Mouse (Mus musculus) Patski (cell line): Measurements from ENCODE around the gene Rabgap1. TPM values are rescaled to one million over a fixed set of nuclear protein-coding genes. Genes with fewer than 3 reads are reported as not detected.
A peak's percentile ranks its signal among the peaks of the same experiment; 100 is the strongest.

Experiments
- ATAC-seq: fragments of 100-300 bp; one replicate; pipeline ENCODE4 v1.8.0; 2021
- CTCF ChIA-PET: fragments of 350-600 bp; sonication (Branson Sonifier 250); formaldehyde crosslinking; loops from one replicate; lab custom pipeline; 2022; ENCODE audit warnings: inconsistent platforms; lab: Charles Lee
- POLR2A ChIA-PET: fragments of 350-600 bp; sonication (Branson Sonifier 250); formaldehyde crosslinking; loops from one replicate; lab custom pipeline; 2022; ENCODE audit warnings: antibody characterized with exemption, inconsistent platforms; lab: Charles Lee
- DNase-seq: peaks from one replicate; pipeline ENCODE4 v3.0.0-alpha.2; 2011; ENCODE audit warnings: low read depth, low spot score
- H3K27me3 ChIP-seq: fragments of 371-371 bp; one replicate; pipeline ENCODE4 v1.5.1; 2021
- CTCF ChIP-seq: fragments of 100-300 bp; IDR thresholded peaks from one replicate; pipeline ENCODE4 v1.5.1; 2021
- in situ Hi-C: fragments of 300-500 bp; cut with MboI; formaldehyde crosslinking; loops from 3 replicates; pipeline ENCODE4 v1.11.1; 2018; ENCODE audit warnings: low pct_unique_long_range_greater_than_20kb, mixed read lengths
- polyA plus RNA-seq: library from polyadenylated mRNA; unstranded; gene quantifications from one replicate; pipeline ENCODE4 v1.2.3, GENCODE M21; 2021

The Rabgap1 gene
- polyA plus RNA-seq, 1 experiment from 2014 or later = 55.9 TPM

GRCm38 (mm10) chr2:37556366-37556765 lies 113.3 kb downstream of the Rabgap1 start:
- no peak for ATAC-seq
- no peak for DNase-seq
- TF ChIP-seq CTCF = no peak
- ChIA-PET CTCF (interaction anchor here (1.0 to 2.6 kb wide), 3 partner anchors 9 to 27 kb away, joined by 4 to 5 read pairs (median 5); no protein-coding TSS in a partner anchor), POLR2A (no interaction called here)
- in situ Hi-C loops = no loop called here
- H3K27me3 ChIP-seq = no peaks in the 10 kb centered on the region

DNA sequence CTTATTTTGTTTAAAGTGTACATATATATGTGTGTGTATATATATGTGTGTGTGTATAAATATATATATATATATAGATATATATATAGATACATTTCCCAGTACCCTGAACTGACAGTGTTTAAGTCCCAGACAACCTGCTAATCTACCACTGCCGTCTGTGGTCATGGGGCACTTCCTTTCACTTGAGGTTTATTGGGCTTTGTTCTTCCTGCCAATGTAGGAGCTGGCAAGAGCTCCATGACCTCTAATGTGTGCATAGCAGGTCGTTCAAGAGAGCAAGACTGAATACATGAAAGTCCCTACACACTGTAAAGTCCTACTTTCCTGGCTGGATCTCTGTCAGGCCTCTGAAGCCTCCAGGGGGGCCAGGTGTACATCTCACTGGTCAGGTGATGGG lies 122.5 kb downstream of the Rabgap1 start:
- TF ChIP-seq CTCF = no peak
- H3K27me3 ChIP-seq = no peaks in the 10 kb centered on the region
- ChIA-PET POLR2A (interaction anchor here (0.6 to 1.2 kb wide), 2 partner anchors 8 to 59 kb away, joined by 3 read pairs; no protein-coding TSS in a partner anchor), CTCF (interaction anchor here (0.6 to 1.7 kb wide), 3 partner anchors 15 to 206 kb away, joined by 3 to 4 read pairs (median 3); no protein-coding TSS in a partner anchor)
- ATAC-seq = no peak
- no peak for DNase-seq
- in situ Hi-C loops = no loop called here

DNA sequence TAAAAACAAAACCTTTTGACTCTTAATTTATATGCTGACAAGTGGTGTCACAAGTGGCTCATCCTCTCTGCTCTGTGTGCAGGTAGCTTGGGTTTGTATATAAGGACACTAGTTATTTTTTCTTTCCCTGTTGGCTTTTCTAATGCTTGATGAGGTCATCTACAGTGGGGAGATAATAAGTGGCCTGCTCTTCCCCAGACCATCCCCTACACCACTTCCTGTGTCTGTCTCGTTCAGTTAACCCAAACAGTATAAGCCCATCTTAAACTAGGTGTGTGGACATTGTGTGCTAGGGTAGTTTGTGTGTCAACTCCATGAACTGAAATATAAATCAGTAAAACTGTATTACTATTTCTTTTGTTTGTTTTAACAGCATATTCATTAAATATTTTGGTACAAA lies 123.0 kb downstream of the Rabgap1 start:
- POLR2A ChIA-PET = interaction anchor here (0.6 to 1.2 kb wide), 2 partner anchors 9 to 60 kb away, joined by 3 read pairs; no protein-coding TSS in a partner anchor
- no peak for DNase-seq
- TF ChIP-seq CTCF = no peak
- CTCF ChIA-PET = interaction anchor here (0.6 kb wide), 2 partner anchors 15 to 96 kb away, joined by 3 read pairs; no protein-coding TSS in a partner anchor
- H3K27me3 ChIP-seq = no peaks in the 10 kb centered on the region
- no peak for ATAC-seq
- in situ Hi-C loops = no loop called here

DNA sequence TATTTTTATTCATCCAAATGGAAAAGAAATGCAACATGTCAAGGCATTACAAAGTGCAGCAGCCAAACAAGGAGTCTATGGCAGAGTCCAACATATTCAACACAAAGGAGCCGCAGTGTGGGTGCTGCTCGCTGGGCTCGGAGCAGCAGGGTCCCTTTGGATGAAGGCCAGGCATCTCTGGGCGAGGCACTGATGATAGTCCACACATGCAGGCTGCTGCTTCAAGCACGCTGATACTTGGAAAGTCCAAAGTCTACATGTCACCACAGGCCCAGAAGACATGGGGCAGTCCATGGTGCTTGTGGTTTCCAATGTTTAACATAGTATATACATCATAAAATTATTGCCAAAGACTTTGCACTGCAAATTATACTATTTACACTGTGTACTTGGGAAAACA lies 126.8 kb downstream of the Rabgap1 start:
- ATAC-seq = no peak
- in situ Hi-C loops = no loop called here
- DNase-seq = no peak
- no peaks in the 10 kb centered on the region for H3K27me3 ChIP-seq
- no peak for TF ChIP-seq CTCF
- POLR2A ChIA-PET = no interaction called here
- CTCF ChIA-PET = interaction anchor here (1.3 to 1.5 kb wide), 2 partner anchors 11 to 135 kb away, joined by 3 read pairs; partner anchors contain the start of gene Strbp

DNA sequence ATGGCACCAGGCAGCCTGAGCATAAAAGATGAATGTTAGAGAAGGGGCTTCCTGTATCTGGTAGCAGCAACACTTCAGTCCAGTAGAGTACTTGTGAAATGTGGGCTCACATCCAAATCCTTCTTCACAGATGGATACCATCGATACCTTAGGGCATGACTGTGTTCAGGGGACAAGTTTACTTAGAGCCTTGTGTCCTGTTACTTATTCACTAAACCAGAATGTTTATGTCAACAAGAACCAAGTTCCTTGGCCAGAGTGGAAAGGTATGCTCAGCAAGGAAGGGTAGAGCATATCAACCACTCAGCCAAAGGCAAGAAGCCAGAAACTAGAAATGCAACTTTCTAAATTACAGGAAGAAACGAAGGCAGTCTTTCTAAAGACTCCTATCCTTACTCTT lies 127.6 kb downstream of the Rabgap1 start:
- ATAC-seq (peak; percentile 88), DNase-seq (peak; percentile 71)
- in situ Hi-C loops = no loop called here
- POLR2A ChIA-PET = no interaction called here
- no peak for TF ChIP-seq CTCF
- H3K27me3 ChIP-seq = no peaks in the 10 kb centered on the region
- CTCF ChIA-PET = interaction anchor here (1.3 to 1.5 kb wide), 2 partner anchors 10 to 134 kb away, joined by 3 read pairs; partner anchors contain the start of gene Strbp

GRCm38 (mm10) chr2:37572141-37572540 lies 129.1 kb downstream of the Rabgap1 start:
- CTCF ChIA-PET = interaction anchor here (1.2 to 1.6 kb wide), 4 partner anchors 9 to 16 kb away, joined by 3 to 4 read pairs (median 3); no protein-coding TSS in a partner anchor
- no peak for TF ChIP-seq CTCF
- POLR2A ChIA-PET = no interaction called here
- DNase-seq = no peak
- no peak for ATAC-seq
- no peaks in the 10 kb centered on the region for H3K27me3 ChIP-seq
- in situ Hi-C loops = no loop called here

- H3K27me3 ChIP-seq = no peaks in the 10 kb centered on the region
- DNase-seq = no peak
- POLR2A ChIA-PET = no interaction called here
- in situ Hi-C loops = no loop called here
- no peak for ATAC-seq
- no peak for TF ChIP-seq CTCF
- CTCF ChIA-PET = interaction anchor here (1.2 kb wide), 1 partner anchor 12 kb away, joined by 5 read pairs; no protein-coding TSS in a partner anchor
Observed at GRCm38 (mm10) chr2:37576661-37577060, 133.6 kb downstream of the Rabgap1 start.

- in situ Hi-C loops = no loop called here
- ChIA-PET CTCF (interaction anchor here (1.1 to 2.1 kb wide), 2 partner anchors 11 to 193 kb away, joined by 3 to 7 read pairs; no protein-coding TSS in a partner anchor), POLR2A (no interaction called here)
- ATAC-seq (no peak), DNase-seq (no peak)
- H3K27me3 ChIP-seq = no peaks in the 10 kb centered on the region
- no peak for TF ChIP-seq CTCF
Observed at GRCm38 (mm10) chr2:37578185-37578584, 135.1 kb downstream of the Rabgap1 start.

- POLR2A ChIA-PET = no interaction called here
Observed at GRCm38 (mm10) chr2:37587919-37588318, 144.8 kb downstream of the Rabgap1 start.

More at GRCm38 (mm10) chr2:37587919-37588318, 144.8 kb downstream of the Rabgap1 start:
- H3K27me3 ChIP-seq = no peaks in the 10 kb centered on the region
- TF ChIP-seq CTCF = no peak
- CTCF ChIA-PET = interaction anchor here (1.0 to 2.0 kb wide), 7 partner anchors 9 to 31 kb away, joined by 3 to 8 read pairs (median 4); no protein-coding TSS in a partner anchor
- no peak for ATAC-seq
- no peak for DNase-seq
- in situ Hi-C loops = no loop called here

Other genes starting within 250 kb of the Rabgap1 start
- not detected for gene Olfr366, start 231.7 kb upstream of the Rabgap1 start, polyA plus RNA-seq
- gene Olfr368, start 116.8 kb upstream of the Rabgap1 start, polyA plus RNA-seq = not detected
- gene Pdcl, start 83.9 kb upstream of the Rabgap1 start, polyA plus RNA-seq = 40.6 TPM
- 24.0 TPM for gene Rc3h2, start 20.4 kb upstream of the Rabgap1 start, polyA plus RNA-seq
- gene Zbtb26, start 144 bp upstream of the Rabgap1 start, polyA plus RNA-seq = 9.0 TPM
- 11.5 TPM for gene Zbtb6, start 108 bp upstream of the Rabgap1 start, polyA plus RNA-seq
- 0.05 TPM for gene Gpr21, start 73.1 kb downstream of the Rabgap1 start, polyA plus RNA-seq